Mouse (Mus musculus) adrenal gland, postnatal 36 days (tissue): ENCODE measurements around the gene Gm27021. TPM values are rescaled to one million over a fixed set of nuclear protein-coding genes. Genes with fewer than 3 reads are reported as not detected.

Source experiments
- DNase-seq, 2 experiments: peaks; one replicate each; pipeline ENCODE4 v3.0.0; 2021; ENCODE audit warnings: mixed read lengths in 1 of 2
- total RNA-seq, 2 experiments: library from RNA; stranded (reverse); gene quantifications; 2 replicates each; pipeline ENCODE4 v1.2.3; 2021

Gene Gm27021
- total RNA-seq, 2 experiments from 2014 or later = 0.53 TPM; not detected in 1

GRCm38 (mm10) chr8:120607460-120607859 lies 60.4 kb downstream of the Gm27021 start:
- no peak for DNase-seq

- DNase-seq = no peak
Observed at GRCm38 (mm10) chr8:120602672-120603071, 65.2 kb downstream of the Gm27021 start.

GRCm38 (mm10) chr8:120599504-120599903 lies 68.4 kb downstream of the Gm27021 start:
- peak; percentile 85 to 88 for DNase-seq

GRCm38 (mm10) chr8:120598579-120598978 lies 69.3 kb downstream of the Gm27021 start:
- no peak for DNase-seq

GRCm38 (mm10) chr8:120595963-120596362 lies 71.9 kb downstream of the Gm27021 start:
- DNase-seq = peak; percentile 36 to 64

GRCm38 (mm10) chr8:120594571-120594970 lies 73.3 kb downstream of the Gm27021 start:
- DNase-seq = no peak

GRCm38 (mm10) chr8:120591587-120592292 lies 76.1 kb downstream of the Gm27021 start:
- DNase-seq = no peak

- DNase-seq = no peak
Observed at GRCm38 (mm10) chr8:120589921-120590320, 78.0 kb downstream of the Gm27021 start.

- peak; percentile 99 for DNase-seq
Observed at GRCm38 (mm10) chr8:120588908-120589771, 78.7 kb downstream of the Gm27021 start, which contains the start of gene Gins2. Gene Gins2 (minus strand): TSS chr8:120589304.

GRCm38 (mm10) chr8:120585521-120585920 lies 82.4 kb downstream of the Gm27021 start:
- DNase-seq = no peak

GRCm38 (mm10) chr8:120581811-120582210 lies 86.1 kb downstream of the Gm27021 start:
- DNase-seq = no peak

- DNase-seq = no peak
Observed at GRCm38 (mm10) chr8:120581329-120581728, 86.5 kb downstream of the Gm27021 start.

GRCm38 (mm10) chr8:120580336-120581000 lies 87.4 kb downstream of the Gm27021 start:
- DNase-seq = no peak

GRCm38 (mm10) chr8:120577821-120578220 lies 90.1 kb downstream of the Gm27021 start:
- no peak for DNase-seq

- DNase-seq = peak; percentile 43 to 53
Observed at GRCm38 (mm10) chr8:120575801-120576200, 92.1 kb downstream of the Gm27021 start.

- peak; percentile 71 to 78 for DNase-seq
Observed at GRCm38 (mm10) chr8:120574941-120575340, 92.9 kb downstream of the Gm27021 start.

- no peak for DNase-seq
Observed at GRCm38 (mm10) chr8:120573866-120574265, 94.0 kb downstream of the Gm27021 start.

GRCm38 (mm10) chr8:120572534-120572933 lies 95.3 kb downstream of the Gm27021 start:
- DNase-seq = no peak

GRCm38 (mm10) chr8:120571561-120571960 lies 96.3 kb downstream of the Gm27021 start:
- no peak for DNase-seq

GRCm38 (mm10) chr8:120569939-120570715 lies 97.8 kb downstream of the Gm27021 start:
- DNase-seq = peak; percentile 79 to 87

- DNase-seq = no peak
Observed at GRCm38 (mm10) chr8:120569123-120569522, 98.8 kb downstream of the Gm27021 start.
